Mouse (Mus musculus) heart, adult 2 months (tissue): ENCODE results near the gene Wdr70.

Experiments
- CTCF ChIP-seq: fragments of 200-600 bp; IDR thresholded peaks from 2 replicates; pipeline ENCODE4 v1.8.1; 2022; ENCODE audit warnings: antibody characterized with exemption, mild to moderate bottlenecking, moderate library complexity
- EP300 ChIP-seq: fragments of 200-500 bp; IDR thresholded peaks from 2 replicates; pipeline ENCODE4 v1.6.1; 2011; ENCODE audit warnings: low read depth, low read length, control low read depth; ENCODE audit not compliant: insufficient read depth

- TF ChIP-seq CTCF (no peak), EP300 (no peak)
These were observed 212.4 kb downstream of the Wdr70 start for GRCm38 (mm10) chr15:7886591-7886990.
